Mouse (Mus musculus): ENCODE results near the gene Apoa4. TPM values are rescaled to one million over a fixed set of nuclear protein-coding genes. Genes with fewer than 3 reads are reported as not detected.

Gene Apoa4
- polyA plus RNA-seq, 2 experiments from 2014 or later = not detected

DNA sequence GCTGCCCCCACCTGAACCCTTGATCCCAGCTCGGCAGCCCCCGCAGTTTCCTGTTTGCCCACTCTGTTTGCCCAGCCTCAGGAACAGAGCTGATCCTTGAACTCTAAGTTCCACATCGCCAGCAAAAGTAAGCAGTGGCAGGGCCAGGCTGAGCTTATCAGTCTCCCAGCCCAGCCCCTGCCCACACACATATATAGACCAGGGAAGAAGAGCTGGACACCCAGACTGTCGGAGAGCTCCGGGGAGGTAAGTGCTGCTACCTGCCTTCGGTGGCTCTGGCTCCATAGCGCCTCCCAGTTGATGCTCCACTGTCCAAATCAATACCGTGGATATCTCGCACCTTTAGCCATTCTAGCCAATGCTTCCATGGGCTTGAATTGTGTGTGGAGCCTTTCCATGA is 12.0 kb upstream of the Apoa4 start, which contains the start of gene Apoa1:
Apoa1 (plus strand) TSS at position 90 of the 400 bp plus-strand sequence.
- no peak for ATAC-seq

- ATAC-seq = peak; percentile 32
Observed at GRCm38 (mm10) chr9:46229573-46230449, 10.7 kb upstream of the Apoa4 start.

DNA sequence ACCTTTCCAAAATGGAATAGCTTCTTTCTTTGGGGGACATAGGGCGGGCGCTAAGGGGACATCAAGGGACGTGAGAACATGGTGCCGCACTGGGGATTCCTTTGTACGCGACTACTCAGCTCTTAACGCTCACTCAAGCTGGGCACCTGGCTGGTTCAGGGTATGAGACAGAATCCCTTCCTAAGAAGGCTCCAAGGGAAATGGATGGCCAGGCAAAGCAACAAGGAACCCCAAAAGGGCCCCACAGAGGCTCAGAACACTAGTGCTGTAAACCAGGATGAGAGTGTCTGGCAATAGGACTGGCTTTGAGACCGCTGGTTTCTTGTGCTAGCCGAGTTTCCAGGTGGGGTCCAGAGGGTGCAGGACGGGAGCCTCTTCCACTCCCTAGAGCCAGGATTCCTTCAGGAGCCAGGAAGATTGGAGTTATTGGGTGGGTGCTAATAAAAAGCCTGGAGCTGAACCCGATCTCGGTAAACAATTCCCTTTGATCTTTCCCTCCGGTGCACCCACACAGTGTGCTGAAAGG is 10.0 kb upstream of the Apoa4 start:
- ATAC-seq = no peak

- ATAC-seq = no peak
Observed at GRCm38 (mm10) chr9:46235196-46235595, 5.3 kb upstream of the Apoa4 start.

DNA sequence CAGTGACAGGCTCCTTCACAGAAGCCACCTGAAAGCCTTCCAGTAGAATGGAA is 5.1 kb upstream of the Apoa4 start, which contains the start of gene Apoc3:
Apoc3 (minus strand) TSS at position 41 of the 53 bp plus-strand sequence.
- ATAC-seq = no peak

- no peak for ATAC-seq
Observed at GRCm38 (mm10) chr9:46235649-46236048, 4.8 kb upstream of the Apoa4 start.

- ATAC-seq = no peak
Observed at GRCm38 (mm10) chr9:46238850-46239249, 1.6 kb upstream of the Apoa4 start.

- no peak for ATAC-seq
Observed at GRCm38 (mm10) chr9:46241818-46242217, 1.3 kb downstream of the Apoa4 start.

GRCm38 (mm10) chr9:46243122-46243521 is 2.6 kb downstream of the Apoa4 start:
- no peak for ATAC-seq

DNA sequence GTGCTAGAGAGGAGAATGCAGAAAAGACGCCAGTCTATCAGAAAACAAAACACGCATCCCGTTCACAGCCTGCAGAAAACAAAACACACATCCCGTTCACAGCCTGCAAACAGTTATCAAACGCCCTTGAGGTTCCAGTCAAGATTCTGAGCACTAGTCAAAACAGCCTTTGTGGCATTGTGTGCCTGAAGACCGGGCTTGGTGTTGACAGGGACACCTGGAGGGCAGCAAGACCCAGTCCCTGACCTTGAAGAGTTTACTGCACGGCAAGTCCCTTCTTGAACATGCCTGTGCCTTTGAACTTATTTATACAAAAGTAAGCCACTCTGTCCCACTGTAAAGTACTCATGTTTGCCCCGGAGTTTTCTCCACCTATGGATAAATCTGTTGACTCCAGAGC is 3.1 kb downstream of the Apoa4 start:
- no peak for ATAC-seq

DNA sequence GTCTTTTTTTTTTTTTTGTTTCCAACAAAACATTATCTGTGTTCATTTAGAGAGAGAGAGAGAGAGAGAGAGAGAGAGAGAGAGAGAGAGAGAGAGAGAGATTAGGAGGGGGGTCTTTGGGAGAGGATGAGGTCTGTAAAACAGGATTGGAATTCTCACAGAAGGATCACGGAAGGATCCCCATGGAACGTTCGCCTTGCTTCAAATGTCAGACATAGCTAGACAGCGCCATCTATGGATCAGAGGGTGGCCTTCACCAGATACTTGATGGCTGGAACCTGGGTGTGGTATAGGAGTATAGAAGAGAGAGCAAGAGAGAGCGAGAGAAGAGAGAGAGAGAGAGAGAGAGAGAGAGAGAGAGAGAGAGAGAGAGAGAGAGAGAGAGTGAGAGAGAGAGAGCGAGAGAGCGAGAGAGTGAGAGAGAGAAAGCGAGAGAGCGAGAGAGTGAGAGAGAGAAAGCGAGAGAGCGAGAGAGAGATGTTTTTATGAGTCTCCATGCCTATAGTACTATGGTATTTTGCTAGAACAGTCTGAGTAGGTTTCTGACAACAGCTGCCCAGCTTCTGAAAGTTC is 6.3 kb downstream of the Apoa4 start:
- ATAC-seq = peak; percentile 56

DNA sequence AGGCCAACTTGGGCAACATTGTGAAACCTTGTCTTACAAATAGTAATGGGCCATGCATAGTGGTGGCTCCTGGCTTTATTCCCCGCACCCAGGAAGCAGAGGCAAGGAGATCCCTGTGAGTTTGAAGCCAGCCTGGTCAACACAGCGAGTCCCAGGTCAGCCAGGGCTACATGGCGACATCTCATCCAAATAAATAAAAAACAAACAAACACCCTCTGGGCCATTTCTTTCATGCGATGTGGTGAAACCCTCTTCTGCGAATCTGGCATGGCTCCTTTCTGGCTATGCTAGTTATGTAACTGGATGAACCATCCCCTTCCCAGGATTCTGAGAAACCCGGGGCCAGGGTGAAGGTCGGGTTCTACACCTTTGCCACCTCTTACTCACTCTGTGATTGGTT is 15.7 kb downstream of the Apoa4 start:
- ATAC-seq = no peak

- no peak for ATAC-seq
Observed at GRCm38 (mm10) chr9:46256658-46257385, 16.3 kb downstream of the Apoa4 start.

DNA sequence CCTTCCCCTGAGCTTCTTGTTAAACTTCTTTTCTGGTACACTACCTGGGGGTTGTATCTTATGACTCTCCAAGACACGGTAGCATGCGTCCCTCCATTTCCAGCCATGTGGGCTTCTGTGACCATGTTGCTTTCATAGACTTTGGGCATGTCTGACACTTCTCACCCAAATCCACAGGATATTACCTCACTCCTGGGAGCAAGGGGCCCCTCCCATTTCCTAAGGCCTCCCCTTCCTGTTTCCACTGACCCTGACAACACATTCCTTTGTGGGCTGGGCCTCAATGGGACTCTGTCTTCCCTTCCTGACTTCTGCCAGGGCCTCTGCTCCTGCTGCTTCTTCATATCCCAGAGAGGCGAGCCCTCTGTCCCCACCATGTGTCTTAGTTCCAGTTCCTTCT is 17.1 kb downstream of the Apoa4 start:
- no peak for ATAC-seq

DNA sequence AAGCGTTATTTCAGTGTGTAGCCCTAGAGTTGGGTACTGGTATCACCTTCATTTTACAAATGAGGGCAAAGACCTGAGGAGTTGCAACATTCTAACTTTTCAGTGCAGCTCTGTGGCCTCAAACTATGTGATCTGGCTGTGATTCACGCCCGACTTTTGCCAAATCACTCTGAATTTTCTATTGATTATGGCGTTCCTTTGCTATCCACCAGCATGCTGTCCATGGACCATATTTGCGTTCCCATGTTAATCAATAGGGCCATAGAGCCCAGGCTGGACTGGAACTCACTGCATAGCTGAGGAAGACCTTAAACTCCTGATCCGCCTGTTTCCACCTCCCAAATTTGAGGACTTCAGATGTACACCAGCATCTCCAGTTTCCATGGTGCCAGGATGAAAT is 18.6 kb downstream of the Apoa4 start:
- no peak for ATAC-seq

DNA sequence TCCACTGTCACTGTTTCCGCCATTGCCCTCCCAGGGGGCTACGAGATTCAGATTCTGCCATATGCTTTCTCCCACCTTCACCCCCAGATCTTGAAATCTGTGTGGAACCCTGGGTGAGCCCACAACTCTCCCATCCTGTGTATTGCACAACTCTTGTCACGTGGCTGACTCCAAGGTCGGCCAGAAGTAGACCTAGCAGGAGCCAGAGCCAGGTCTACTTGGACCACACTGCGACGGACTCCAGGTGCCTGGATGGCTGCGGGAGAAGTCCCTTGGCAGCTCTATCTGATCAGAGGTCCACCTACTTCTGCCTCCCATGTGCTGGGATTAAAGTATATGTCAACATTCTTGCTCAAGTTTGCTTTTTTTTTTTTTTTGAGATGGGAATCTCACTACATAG is 20.6 kb downstream of the Apoa4 start:
- ATAC-seq = no peak

DNA sequence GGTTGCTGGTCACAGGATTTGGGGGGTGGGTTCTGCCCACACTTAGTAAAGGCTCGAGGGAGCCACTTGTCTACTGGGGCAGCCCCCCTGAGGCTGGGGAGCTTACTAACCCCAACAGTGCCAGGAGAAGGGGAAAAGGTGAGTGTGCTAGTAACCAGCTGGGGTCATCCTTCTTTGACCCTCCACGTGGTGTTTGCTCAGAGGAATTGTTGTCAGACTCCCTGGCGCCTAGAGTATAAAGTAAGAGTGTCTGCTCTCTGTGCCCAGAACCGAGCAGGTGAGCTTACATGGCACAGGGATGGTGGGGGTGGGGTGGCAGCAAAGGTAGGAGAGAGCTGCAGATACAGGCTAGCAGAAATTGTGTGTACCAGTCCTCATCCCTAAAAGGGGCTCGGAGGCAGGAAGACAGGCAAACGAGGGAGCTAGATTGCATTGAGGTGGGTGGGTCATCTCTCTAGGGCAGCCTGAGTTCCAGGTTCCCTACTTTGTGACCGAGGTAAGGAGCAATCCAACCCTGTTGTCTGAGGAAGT is 27.9 kb downstream of the Apoa4 start, which contains the start of gene Apoa5:
Apoa5 (plus strand) TSS at position 291 of the 531 bp plus-strand sequence.
- ATAC-seq = no peak

DNA sequence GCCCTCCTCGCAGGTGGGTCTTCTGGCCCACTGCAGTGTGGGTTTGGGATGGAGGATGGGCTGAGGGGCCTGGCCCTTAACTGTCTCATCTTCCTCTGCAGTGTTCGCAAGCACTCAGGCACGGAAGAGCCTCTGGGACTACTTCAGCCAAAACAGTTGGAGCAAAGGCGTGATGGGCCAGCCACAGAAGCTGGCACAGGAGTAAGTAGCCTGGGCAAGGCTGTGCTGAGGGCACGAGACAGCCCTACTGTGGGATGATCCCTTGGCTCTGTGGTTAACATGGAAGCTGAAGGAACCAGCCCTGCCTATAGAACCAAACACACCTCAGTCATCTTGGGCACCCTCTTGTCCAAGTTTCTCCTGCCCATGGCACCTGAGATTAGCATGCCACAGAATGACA is 28.6 kb downstream of the Apoa4 start:
- ATAC-seq = no peak

- ATAC-seq = no peak
Observed at GRCm38 (mm10) chr9:46270782-46271181, 30.3 kb downstream of the Apoa4 start.

DNA sequence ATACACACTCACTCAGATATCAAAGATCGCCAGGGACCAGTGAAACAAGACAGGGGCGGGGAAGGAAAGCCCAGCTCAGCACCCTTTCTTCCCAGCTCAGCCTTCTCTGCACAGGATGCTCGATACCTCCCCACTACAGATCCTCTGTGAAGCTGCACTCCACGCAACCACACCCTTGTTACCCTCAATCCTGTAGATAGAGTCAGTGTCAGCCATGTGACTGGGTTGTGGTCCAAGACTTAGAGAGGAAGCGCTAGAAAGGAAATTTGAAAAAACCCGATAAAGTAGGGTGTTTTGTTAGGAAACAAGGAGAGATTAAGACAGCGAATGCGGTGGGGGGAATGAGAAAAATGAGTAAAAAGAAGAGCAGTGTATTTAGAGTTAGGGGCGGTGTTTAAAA is 31.6 kb downstream of the Apoa4 start:
- ATAC-seq = peak; percentile 44

GRCm38 (mm10) chr9:46272677-46273454 is 32.4 kb downstream of the Apoa4 start, which contains the start of gene Zpr1:
Zpr1 (plus strand) TSS chr9:46273064.
- peak; percentile 93 for ATAC-seq

GRCm38 (mm10) chr9:46274494-46274893 is 34.0 kb downstream of the Apoa4 start:
- ATAC-seq = no peak
